Mouse (Mus musculus): ENCODE results near the gene Zhx3. TPM values are rescaled to one million over a fixed set of nuclear protein-coding genes. Genes with fewer than 3 reads are reported as not detected.

The Zhx3 gene
- polyA plus RNA-seq, 1 experiment from 2014 or later, result 6.0 TPM

DNA sequence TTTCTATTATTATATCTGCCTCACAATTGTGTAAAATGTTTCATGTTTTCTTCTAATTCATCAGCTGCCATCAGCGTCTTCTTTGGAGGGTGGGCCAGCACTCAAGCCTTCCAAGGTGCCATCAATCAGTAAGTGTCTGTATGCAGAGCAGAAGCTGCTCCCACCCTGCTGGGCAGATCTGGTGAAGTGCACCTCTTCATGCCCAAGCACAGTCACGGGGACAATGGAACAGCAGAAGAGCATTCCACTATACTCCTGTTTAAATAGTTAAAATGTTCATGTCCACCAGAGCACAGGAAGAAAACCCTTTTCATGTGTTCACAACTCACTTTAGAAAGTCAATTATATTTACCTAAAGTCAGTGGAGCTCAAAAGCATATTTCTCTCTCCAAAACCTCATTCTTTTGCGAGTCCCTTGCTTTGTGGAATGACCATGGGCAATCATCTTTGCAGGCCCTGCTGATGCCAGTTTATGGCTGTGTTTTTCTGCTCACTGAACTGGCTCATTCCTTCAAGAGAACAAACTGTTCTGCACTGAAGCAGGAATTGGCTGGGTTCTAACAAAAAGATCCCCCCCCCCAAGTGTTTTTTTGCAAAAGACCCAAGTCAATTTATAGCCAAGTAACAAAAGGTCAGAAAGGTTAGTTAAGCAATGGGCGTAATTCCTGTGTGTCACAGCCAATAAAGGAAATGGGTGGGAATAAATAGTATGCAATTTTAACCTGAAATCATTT, 67.8 kb downstream of the Zhx3 start:
- no peak overlapping the region for H3K4me2 ChIP-seq (ENCODE audit: low read depth, low read length)
- 69% methylated on average over 4 of the region's 4 CpGs for WGBS (ENCODE audit: insufficient replicate concordance)
- H3K4me3 ChIP-seq (ENCODE audit: low read depth, low read length), result no peak overlapping the region
- no peaks in the 10 kb centered on the region for H3K27me3 ChIP-seq (ENCODE audit: insufficient read depth, low read length)
- no peak overlapping the region; the same call in 1 of the 2 replicates for H3K9ac ChIP-seq (replicated peaks)
- DNase-seq (peak; percentile 28), ATAC-seq (peak; percentile 86)
- TF ChIP-seq CTCF (IDR thresholded peaks at IDR 0.05; ENCODE audit: low read depth) (no peak), EP300 (IDR thresholded peaks at IDR 0.05; ENCODE audit: low read depth) (peak; percentile 95)
- H3K36me3 ChIP-seq (replicated peaks; ENCODE audit: insufficient read depth, low read length), result no peaks in the 10 kb centered on the region
- H3K9me3 ChIP-seq (ENCODE audit: low read length), result no peaks in the 10 kb centered on the region
- peak overlapping the region; percentile 97 for H3K27ac ChIP-seq (ENCODE audit: low read depth)
- H3K4me1 ChIP-seq (ENCODE audit: insufficient read depth), result peaks cover 18% of the 10 kb centered on the region

DNA sequence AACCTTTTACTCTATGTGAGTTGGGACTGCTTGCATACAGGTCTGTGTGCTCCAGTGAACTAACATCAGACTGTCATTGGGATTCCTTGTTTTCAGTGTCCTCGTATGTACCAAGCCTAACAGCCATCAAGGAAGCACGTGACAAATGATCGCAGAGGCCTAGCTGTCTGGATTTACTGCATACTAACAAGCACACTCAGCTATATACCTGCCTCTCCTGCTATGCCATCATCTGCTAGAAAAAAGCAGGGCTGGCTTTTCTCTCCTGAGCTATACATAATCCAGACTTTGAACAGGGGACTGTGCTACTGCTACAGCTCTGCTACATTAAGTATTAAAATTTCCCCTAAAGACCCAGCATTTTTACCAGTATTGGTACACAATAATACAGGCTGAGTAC, 70.5 kb downstream of the Zhx3 start:
- ATAC-seq (no peak), DNase-seq (no peak)
- WGBS (ENCODE audit: insufficient replicate concordance), result 84% methylated on average over 3 of the region's 3 CpGs
- Histone ChIP-seq H3K4me3 (ENCODE audit: low read depth, low read length) (no peak overlapping the region), H3K9me3 (ENCODE audit: low read length) (no peaks in the 10 kb centered on the region), H3K4me1 (ENCODE audit: insufficient read depth) (peaks cover 25% of the 10 kb centered on the region), H3K27me3 (ENCODE audit: insufficient read depth, low read length) (no peaks in the 10 kb centered on the region), H3K9ac (replicated peaks) (no peak overlapping the region), H3K27ac (ENCODE audit: low read depth) (no peak overlapping the region), H3K36me3 (replicated peaks; ENCODE audit: insufficient read depth, low read length) (no peaks in the 10 kb centered on the region), H3K4me2 (ENCODE audit: low read depth, low read length) (no peak overlapping the region)
- TF ChIP-seq EP300 (IDR thresholded peaks at IDR 0.05; ENCODE audit: low read depth), result no peak
- TF ChIP-seq CTCF (IDR thresholded peaks at IDR 0.05; ENCODE audit: low read depth), result no peak

DNA sequence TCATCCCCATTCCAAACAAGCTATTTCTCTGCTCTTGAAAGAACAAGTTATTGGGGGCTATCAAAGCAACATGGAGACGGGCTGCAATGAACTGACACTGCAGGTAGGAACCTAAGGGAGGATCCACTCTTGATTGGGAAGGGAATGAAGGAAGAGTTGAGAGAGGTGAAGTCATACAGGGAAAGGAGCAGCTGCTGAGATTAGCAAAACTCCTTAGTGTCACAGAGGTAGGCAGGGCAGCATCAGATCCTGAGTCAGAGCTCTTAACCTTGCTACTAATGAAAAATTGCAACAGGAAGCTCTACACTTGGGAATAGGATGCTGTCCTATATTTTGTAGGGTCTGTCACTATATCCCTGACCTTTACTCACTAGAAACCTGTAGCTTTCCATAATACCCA, 71.8 kb downstream of the Zhx3 start:
- peaks cover 25% of the 10 kb centered on the region for H3K4me1 ChIP-seq (ENCODE audit: insufficient read depth)
- H3K4me2 ChIP-seq (ENCODE audit: low read depth, low read length), result no peak overlapping the region
- no peak overlapping the region for H3K4me3 ChIP-seq (ENCODE audit: low read depth, low read length)
- TF ChIP-seq CTCF (IDR thresholded peaks at IDR 0.05; ENCODE audit: low read depth), result no peak
- TF ChIP-seq EP300 (IDR thresholded peaks at IDR 0.05; ENCODE audit: low read depth), result no peak
- no peaks in the 10 kb centered on the region for H3K27me3 ChIP-seq (ENCODE audit: insufficient read depth, low read length)
- no peak overlapping the region for H3K27ac ChIP-seq (ENCODE audit: low read depth)
- H3K9ac ChIP-seq (replicated peaks), result no peak overlapping the region
- no peaks in the 10 kb centered on the region for H3K36me3 ChIP-seq (replicated peaks; ENCODE audit: insufficient read depth, low read length)
- DNase-seq, result no peak
- H3K9me3 ChIP-seq (ENCODE audit: low read length), result no peaks in the 10 kb centered on the region
- ATAC-seq, result no peak
- 88% methylated on average over 1 of the region's 1 CpGs for WGBS (ENCODE audit: insufficient replicate concordance)

DNA sequence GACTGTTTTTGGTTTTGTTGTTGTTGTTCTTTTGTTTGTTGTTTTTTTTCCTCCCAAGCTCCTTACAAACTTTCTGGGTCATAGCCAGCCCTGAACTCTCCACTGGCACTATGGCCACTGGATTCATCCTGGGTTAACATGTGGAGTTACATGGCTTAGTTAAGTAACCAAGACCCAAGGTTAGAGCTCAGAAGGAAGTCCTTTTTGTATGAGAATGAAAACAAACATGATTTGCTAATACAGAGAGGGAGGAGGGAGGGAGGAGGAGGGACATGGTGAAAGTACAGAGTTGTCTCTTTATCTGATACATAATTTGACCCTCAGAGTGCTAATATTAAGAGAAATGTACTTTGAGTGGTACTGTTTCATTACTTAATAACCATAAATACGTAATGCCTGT, 74.6 kb downstream of the Zhx3 start:
- Histone ChIP-seq H3K36me3 (replicated peaks; ENCODE audit: insufficient read depth, low read length) (no peaks in the 10 kb centered on the region), H3K9me3 (ENCODE audit: low read length) (no peaks in the 10 kb centered on the region), H3K4me1 (ENCODE audit: insufficient read depth) (peaks cover 11% of the 10 kb centered on the region), H3K27ac (ENCODE audit: low read depth) (peak overlapping the region; percentile 9; the same call in 1 of the 2 replicates), H3K4me3 (ENCODE audit: low read depth, low read length) (no peak overlapping the region), H3K27me3 (ENCODE audit: insufficient read depth, low read length) (no peaks in the 10 kb centered on the region), H3K4me2 (ENCODE audit: low read depth, low read length) (no peak overlapping the region), H3K9ac (replicated peaks) (no peak overlapping the region)
- DNase-seq (no peak), ATAC-seq (peak; percentile 60)
- TF ChIP-seq EP300 (IDR thresholded peaks at IDR 0.05; ENCODE audit: low read depth) (no peak), CTCF (IDR thresholded peaks at IDR 0.05; ENCODE audit: low read depth) (no peak)
- WGBS (ENCODE audit: insufficient replicate concordance), result 73% methylated on average over 1 of the region's 1 CpGs

DNA sequence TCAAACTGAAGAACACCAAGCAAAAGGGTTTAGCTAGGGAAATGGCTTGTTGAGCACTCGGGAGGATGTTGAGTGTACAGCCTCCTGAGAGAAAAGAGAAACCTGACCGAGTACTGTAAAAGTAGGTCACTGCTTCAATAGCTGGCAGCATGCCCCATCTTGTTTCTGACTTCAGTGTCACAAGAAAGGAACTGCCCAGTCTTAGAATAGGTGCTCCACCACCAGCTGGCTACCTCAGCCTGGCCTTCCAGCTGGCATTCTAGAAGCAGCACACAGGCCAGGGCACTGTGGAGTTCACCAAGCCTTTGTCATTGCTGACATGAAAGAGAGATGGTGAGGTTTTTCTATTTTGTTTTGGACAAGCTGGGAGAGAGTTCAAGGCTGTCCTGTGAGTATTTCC, 75.8 kb downstream of the Zhx3 start:
- ATAC-seq (no peak), DNase-seq (no peak)
- Histone ChIP-seq H3K9ac (replicated peaks) (no peak overlapping the region), H3K4me2 (ENCODE audit: low read depth, low read length) (no peak overlapping the region), H3K27ac (ENCODE audit: low read depth) (no peak overlapping the region), H3K4me1 (ENCODE audit: insufficient read depth) (peaks cover 11% of the 10 kb centered on the region), H3K4me3 (ENCODE audit: low read depth, low read length) (no peak overlapping the region), H3K27me3 (ENCODE audit: insufficient read depth, low read length) (no peaks in the 10 kb centered on the region), H3K36me3 (replicated peaks; ENCODE audit: insufficient read depth, low read length) (no peaks in the 10 kb centered on the region), H3K9me3 (ENCODE audit: low read length) (no peaks in the 10 kb centered on the region)
- no peak for TF ChIP-seq EP300 (IDR thresholded peaks at IDR 0.05; ENCODE audit: low read depth)
- no peak for TF ChIP-seq CTCF (IDR thresholded peaks at IDR 0.05; ENCODE audit: low read depth)
- WGBS (ENCODE audit: insufficient replicate concordance), result 56% methylated on average over 2 of the region's 2 CpGs

DNA sequence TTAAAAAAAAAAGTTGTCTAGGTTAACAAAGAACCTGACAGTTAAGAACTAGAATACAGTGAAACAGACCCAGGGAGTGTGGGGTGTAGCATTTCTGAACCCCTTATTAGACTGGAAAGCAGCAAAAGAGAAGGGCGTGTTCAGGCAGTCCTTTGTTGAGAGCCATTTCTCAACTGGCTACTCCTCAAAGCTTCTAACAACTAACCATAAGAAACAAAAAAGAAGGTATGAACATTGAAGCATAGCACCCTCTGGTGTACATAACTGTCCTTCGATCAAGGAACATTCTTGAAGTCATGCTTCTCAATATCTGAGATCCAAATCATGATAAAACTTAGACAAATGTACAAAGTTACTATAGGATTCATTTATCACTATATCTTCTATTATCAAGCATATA, 79.7 kb downstream of the Zhx3 start:
- Histone ChIP-seq H3K9ac (replicated peaks) (no peak overlapping the region), H3K36me3 (replicated peaks; ENCODE audit: insufficient read depth, low read length) (no peaks in the 10 kb centered on the region), H3K27me3 (ENCODE audit: insufficient read depth, low read length) (no peaks in the 10 kb centered on the region), H3K4me2 (ENCODE audit: low read depth, low read length) (no peak overlapping the region), H3K4me3 (ENCODE audit: low read depth, low read length) (no peak overlapping the region), H3K9me3 (ENCODE audit: low read length) (no peaks in the 10 kb centered on the region), H3K4me1 (ENCODE audit: insufficient read depth) (peaks cover 3% of the 10 kb centered on the region; the same call in 1 of the 2 replicates), H3K27ac (ENCODE audit: low read depth) (no peak overlapping the region)
- no peak for ATAC-seq
- no peak for DNase-seq
- 53% methylated on average over 2 of the region's 2 CpGs for WGBS (ENCODE audit: insufficient replicate concordance)
- no peak for TF ChIP-seq EP300 (IDR thresholded peaks at IDR 0.05; ENCODE audit: low read depth)
- peak; percentile 39 for TF ChIP-seq CTCF (IDR thresholded peaks at IDR 0.05; ENCODE audit: low read depth)
